Mouse (Mus musculus) forebrain, embryonic 14.5 days (tissue): ENCODE measurements around the gene Ybx2. TPM values are rescaled to one million over a fixed set of nuclear protein-coding genes. Genes with fewer than 3 reads are reported as not detected.
A peak's percentile ranks its signal among the peaks of the same experiment; 100 is the strongest.

Source experiments
- ATAC-seq: fragments of 200-750 bp; cut with Nextera tagmentation; 2 replicates; pipeline ENCODE4 v1.8.0; 2017; ENCODE audit warnings: mild to moderate bottlenecking, moderate library complexity
- DNase-seq: peaks from one replicate; pipeline ENCODE4 v3.0.0-alpha.2; 2015; ENCODE audit warnings: low spot score
- H3K27ac ChIP-seq: fragments of 300-500 bp; sonication (generic); 2 replicates; pipeline ENCODE4 v1.5.1; 2014; ENCODE audit warnings: low read depth, mild to moderate bottlenecking, control low read depth, low read length, moderate library complexity
- H3K27me3 ChIP-seq: fragments of 300-500 bp; sonication (generic); replicated peaks from 2 replicates; pipeline ENCODE4 v1.6.1; 2014; ENCODE audit warnings: low read length, control low read depth, mixed read lengths; ENCODE audit not compliant: control insufficient read depth, insufficient read depth
- H3K36me3 ChIP-seq: fragments of 300-500 bp; sonication (generic); 2 replicates; pipeline ENCODE4 v1.6.1; 2014; ENCODE audit warnings: low read length, control low read depth; ENCODE audit not compliant: control insufficient read depth, insufficient read depth
- H3K4me1 ChIP-seq: fragments of 300-500 bp; sonication (generic); 2 replicates; pipeline ENCODE4 v1.6.1; 2014; ENCODE audit warnings: antibody characterized with exemption, low read length, control low read depth; ENCODE audit not compliant: control insufficient read depth, insufficient read depth
- H3K4me2 ChIP-seq: fragments of 300-500 bp; sonication (generic); 2 replicates; pipeline ENCODE4 v1.6.1; 2014; ENCODE audit warnings: mild to moderate bottlenecking, control low read depth, low read length
- H3K4me3 ChIP-seq: fragments of 300-500 bp; sonication (generic); 2 replicates; pipeline ENCODE4 v1.5.1; 2014; ENCODE audit warnings: low read depth, low read length, control low read depth
- H3K9ac ChIP-seq: fragments of 300-500 bp; sonication (generic); 2 replicates; pipeline ENCODE4 v1.6.1; 2014; ENCODE audit warnings: mild to moderate bottlenecking, low read length, control low read depth, moderate library complexity
- H3K9me3 ChIP-seq: fragments of 300-500 bp; sonication (generic); replicated peaks from 2 replicates; pipeline ENCODE4 v1.6.1; 2016; ENCODE audit warnings: low read length, control low read depth, mixed read lengths; ENCODE audit not compliant: control insufficient read depth
- WGBS: fragments of 180-500 bp; shearing (Covaris S2); extraction: QIAGEN DNeasy Blood & Tissue Kit; methylation state at CpG from one replicate; pipeline ENCODE4 v1.1.7; 2014; 5-methylcytosine and 5-hydroxymethylcytosine counted together
- polyA plus RNA-seq: library from polyadenylated mRNA; unstranded; fragments of >200 nt; fragmentation: Nextera tagmentation; extraction: Ambion mirVana; gene quantifications from 2 replicates; pipeline ENCODE4 v1.2.1, GENCODE M21; 2014

Gene Ybx2
- 3.9 and 4.0 TPM in 2 replicates for polyA plus RNA-seq

DNA sequence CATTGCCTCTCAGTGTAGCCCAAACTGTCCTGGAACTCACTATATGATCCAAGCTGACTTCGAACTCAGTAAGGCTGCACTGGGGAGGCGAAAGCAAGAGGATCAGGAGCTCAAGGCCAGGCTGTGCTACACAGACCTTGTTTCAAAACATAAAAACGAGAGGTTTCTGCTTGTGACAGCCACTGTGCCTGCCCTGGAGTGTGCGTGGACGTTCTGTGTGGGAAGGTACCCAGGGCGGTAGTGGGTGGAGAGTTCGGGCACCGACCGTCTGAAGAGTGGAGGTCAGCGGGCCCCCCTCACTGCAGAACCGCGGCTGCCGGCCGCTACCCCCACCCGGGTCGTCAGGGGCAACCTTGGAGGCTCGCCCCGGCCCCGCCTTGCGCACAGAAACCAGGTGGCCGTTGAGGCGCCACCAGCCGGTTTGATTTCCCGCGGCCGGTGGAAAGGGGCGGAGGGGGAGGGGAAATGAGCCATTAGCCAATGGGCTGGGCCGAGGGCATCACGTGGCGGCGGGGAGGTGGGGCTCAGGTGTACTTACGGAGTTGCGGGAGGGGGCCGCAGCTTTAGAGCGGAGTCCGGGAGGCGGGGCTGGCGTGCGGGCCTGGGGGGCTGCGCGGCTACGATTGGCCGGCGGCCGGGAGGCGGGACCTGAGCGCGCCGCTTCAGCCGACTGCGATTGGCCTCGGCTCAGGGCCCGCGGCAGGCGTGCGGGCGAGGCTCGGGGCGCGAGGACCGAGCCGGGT, at the start of gene Ybx2:
TSS of gene Ybx2 (plus strand) at position 660 of the 743 bp plus-strand sequence.
- Histone ChIP-seq H3K9ac (peak within 1 kb of the TSS; percentile 67), H3K27ac (no peak within 1 kb of the TSS), H3K9me3 (no peaks in the 10 kb centered on the region), H3K27me3 (peaks cover 9% of the 10 kb centered on the region; the same call in 1 of the 2 replicates), H3K36me3 (no peaks in the 10 kb centered on the region), H3K4me2 (peak within 1 kb of the TSS; percentile 99), H3K4me3 (peak within 1 kb of the TSS; percentile 53), H3K4me1 (peaks cover 5% of the 10 kb centered on the region; the same call in 1 of the 2 replicates)
- WGBS = 1% methylated on average over 58 of the region's 62 CpGs
- DNase-seq (peak; percentile 96), ATAC-seq (peak; percentile 92)

DNA sequence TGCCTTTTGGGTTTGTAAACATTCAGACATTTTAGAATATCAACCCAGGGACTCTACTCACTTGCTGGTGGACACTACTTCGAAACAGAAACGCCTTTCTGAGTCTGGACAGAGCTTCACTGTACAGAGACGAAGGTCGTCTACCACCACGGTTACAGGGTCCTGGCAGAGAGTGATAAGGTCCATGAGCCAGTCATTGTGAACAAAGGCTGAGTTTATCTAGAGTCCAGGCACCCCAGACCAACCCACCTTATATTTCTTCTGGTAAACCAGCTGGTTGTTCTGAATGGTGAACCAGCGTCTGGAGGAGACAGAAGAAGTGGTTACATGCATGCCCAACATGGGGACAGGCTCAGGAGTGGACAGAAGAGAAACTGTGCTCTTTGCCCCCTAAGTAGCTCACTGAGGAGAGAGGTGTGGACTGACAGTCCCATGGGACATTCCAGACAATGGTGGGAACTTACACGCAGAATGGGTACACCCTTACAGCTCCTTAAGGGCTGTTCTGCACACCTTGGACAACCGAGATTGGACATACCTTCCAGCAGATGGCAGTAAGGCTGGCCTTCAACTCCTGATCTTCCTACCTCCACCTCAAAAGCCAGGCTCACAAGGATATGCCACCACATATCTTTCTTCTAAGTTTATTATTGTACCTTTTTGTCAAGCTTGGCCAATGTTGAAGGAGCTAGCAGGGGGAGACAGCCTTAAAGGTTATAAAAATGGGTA, 48.5 kb upstream of the Ybx2 start:
- no peak overlapping the region for H3K4me3 ChIP-seq

DNA sequence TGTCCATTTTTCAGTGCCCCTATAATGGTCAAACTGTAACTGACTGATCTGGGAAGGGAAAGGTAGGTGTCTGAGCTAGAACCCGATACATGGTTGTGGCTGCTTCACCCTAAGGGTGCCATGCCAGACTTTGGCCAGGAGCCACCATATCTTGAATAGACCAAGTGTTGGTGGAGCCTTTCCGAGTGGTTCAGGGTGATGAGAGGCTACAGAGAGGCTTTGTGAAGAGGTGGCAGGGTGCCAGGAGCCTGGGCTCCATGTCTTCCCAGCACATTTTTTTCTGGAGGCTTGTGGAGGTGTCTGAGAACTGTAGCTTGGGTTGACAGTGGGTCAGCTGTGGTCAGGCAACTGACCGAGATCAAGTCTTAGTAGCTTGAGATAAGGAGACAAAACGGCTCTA, 44.1 kb upstream of the Ybx2 start:
- H3K36me3 ChIP-seq = no peaks in the 10 kb centered on the region
- peak; percentile 24 for DNase-seq
- no peak for ATAC-seq
- WGBS = 68% methylated on average over 4 of the region's 4 CpGs
- no peaks in the 10 kb centered on the region for H3K9me3 ChIP-seq
- no peak overlapping the region for H3K9ac ChIP-seq
- no peaks in the 10 kb centered on the region for H3K4me1 ChIP-seq
- H3K27me3 ChIP-seq = no peaks in the 10 kb centered on the region
- no peak overlapping the region for H3K4me2 ChIP-seq
- H3K4me3 ChIP-seq = no peak overlapping the region
- H3K27ac ChIP-seq = no peak overlapping the region

More for the DNA sequence above, 48.5 kb upstream of the Ybx2 start:
- DNase-seq = no peak
- Histone ChIP-seq H3K9me3 (no peaks in the 10 kb centered on the region), H3K27me3 (no peaks in the 10 kb centered on the region), H3K9ac (no peak overlapping the region), H3K36me3 (no peaks in the 10 kb centered on the region), H3K4me2 (no peak overlapping the region), H3K4me1 (no peaks in the 10 kb centered on the region), H3K27ac (no peak overlapping the region)
- no peak for ATAC-seq
- WGBS = 73% methylated on average over 8 of the region's 8 CpGs

DNA sequence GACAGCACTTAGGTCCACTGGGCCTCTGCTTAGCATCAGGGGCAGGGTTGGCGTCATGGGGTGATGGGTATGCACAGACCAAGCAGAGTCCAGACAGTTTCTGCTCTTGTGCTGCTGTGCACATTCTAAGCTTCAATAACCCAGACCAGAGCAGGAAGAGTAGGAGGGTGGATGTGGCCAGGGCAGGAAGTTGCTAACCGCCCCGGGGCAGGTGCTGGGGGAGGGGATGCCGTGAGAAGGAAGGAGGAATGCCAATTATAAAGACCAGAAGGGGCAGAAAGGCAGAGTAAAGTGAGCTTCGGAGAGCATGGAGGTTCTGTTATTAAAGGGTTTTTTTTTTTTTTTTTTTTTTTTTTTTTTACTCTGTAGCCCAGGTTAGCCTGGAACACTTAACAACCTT, 40.9 kb upstream of the Ybx2 start:
- 90% methylated on average over 5 of the region's 5 CpGs for WGBS
- no peak overlapping the region for H3K27ac ChIP-seq
- no peak overlapping the region for H3K9ac ChIP-seq
- H3K27me3 ChIP-seq = no peaks in the 10 kb centered on the region
- H3K9me3 ChIP-seq = no peaks in the 10 kb centered on the region
- DNase-seq = no peak
- no peaks in the 10 kb centered on the region for H3K36me3 ChIP-seq
- H3K4me3 ChIP-seq = no peak overlapping the region
- H3K4me2 ChIP-seq = no peak overlapping the region
- ATAC-seq = no peak
- peaks cover 7% of the 10 kb centered on the region; the same call in 1 of the 2 replicates for H3K4me1 ChIP-seq

DNA sequence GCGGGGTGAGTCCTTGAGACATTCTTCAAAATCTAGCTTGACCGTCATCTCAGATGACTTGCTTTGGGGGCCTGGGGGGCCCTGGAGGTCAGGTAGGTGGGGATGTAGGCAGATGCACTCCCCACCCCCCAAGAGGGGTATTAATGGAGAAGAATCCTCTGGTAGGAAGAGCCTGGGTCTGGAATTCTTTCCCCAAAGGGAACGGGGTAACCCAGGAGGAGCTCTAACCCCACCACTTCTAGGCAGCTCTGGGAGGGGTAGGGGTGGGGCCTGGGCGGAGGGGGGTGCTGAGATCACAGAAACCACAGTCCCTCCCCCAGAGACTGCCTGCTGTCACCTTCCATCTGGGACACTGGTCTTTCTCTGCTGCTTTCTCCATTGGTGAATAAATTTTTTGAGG, 40.3 kb upstream of the Ybx2 start, which contains the start of gene Acap1:
TSS of gene Acap1 (minus strand) at position 249 of the 400 bp plus-strand sequence.
- Histone ChIP-seq H3K9ac (no peak within 1 kb of the TSS), H3K27ac (no peak within 1 kb of the TSS), H3K4me3 (no peak within 1 kb of the TSS), H3K4me2 (no peak within 1 kb of the TSS), H3K27me3 (no peaks in the 10 kb centered on the region), H3K9me3 (no peaks in the 10 kb centered on the region), H3K4me1 (peaks cover 10% of the 10 kb centered on the region; the same call in 1 of the 2 replicates), H3K36me3 (no peaks in the 10 kb centered on the region)
- DNase-seq (no peak), ATAC-seq (no peak)
- WGBS = 72% methylated on average over 4 of the region's 4 CpGs

DNA sequence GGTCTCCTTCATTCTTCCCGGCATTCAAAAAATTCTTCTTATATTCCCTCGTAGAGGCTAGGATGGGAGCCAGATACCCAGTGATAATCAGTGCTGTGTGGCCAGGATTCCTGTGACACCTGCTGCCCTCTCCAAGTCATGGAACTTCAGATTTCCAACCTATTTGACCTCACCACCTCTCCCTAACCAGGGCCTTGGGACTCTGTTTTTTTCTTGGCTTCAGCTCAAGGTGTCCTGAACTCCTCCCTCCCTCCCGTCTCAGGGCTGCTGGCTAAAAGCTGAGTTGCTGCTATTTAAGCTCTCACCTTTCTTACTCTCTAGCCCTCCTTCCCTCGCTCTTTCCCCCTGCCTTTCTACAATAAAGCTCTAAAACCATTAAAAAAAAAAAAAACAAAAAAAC, 35.7 kb upstream of the Ybx2 start:
- Histone ChIP-seq H3K27me3 (no peaks in the 10 kb centered on the region), H3K9ac (peak overlapping the region; percentile 91), H3K4me1 (peaks cover 18% of the 10 kb centered on the region), H3K4me3 (peak overlapping the region; percentile 87), H3K36me3 (peaks cover 14% of the 10 kb centered on the region), H3K4me2 (peak overlapping the region; percentile 87), H3K9me3 (no peaks in the 10 kb centered on the region), H3K27ac (no peak overlapping the region)
- 20% methylated on average over 4 of the region's 4 CpGs for WGBS
- ATAC-seq (no peak), DNase-seq (peak; percentile 34)

DNA sequence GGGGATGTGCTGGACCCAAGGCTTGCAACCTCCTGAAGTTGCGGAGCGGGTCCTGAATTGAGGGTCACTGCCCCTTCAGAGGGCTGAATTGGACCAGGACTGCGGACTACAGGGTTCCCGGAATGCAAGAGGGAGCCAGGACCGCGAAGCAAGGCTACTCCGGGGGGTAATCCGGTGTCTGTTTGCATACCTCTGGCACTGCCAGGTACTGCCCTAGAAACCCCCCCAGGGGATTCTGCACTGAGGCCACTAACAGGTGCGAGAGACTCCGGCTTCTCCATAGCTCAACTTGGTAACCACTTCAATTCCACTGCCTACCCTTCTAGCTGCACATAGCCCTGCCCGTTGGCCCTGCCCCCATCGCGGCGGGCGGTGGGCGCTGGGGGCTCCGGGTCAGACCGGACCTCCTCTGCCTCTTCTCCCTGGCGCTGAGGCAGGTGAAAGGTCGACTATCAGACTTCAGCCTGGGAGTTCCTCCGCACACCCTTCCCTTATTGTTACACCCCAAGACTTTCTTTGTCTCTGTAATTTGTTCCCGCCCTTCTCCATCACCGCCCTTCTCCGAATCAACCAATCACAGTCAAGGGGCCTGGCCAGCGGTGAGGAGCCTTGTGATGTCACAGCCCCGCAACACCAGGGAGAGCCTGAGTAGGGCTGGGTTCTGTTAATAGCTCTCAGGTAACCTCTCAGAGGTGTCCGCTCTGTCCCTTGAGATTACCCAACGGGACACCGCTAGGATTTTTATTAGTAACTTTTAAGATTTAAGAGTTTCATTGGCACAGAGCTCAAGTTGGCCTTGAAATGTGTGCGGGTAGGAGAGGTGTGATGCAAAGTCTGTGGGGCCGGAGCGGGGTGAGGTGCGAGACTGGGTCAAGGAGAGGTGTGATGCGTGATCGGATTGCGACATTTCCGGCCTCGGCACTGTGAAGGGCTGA, 34.9 kb upstream of the Ybx2 start, which contains the start of the genes 2810408A11Rik and Neurl4:
TSS of gene 2810408A11Rik (minus strand) at position 517 of the 935 bp plus-strand sequence.
TSS of gene Neurl4 (plus strand) at position 602 of the 935 bp plus-strand sequence.
- H3K27ac ChIP-seq = peak within 1 kb of the TSS; percentile 92

DNA sequence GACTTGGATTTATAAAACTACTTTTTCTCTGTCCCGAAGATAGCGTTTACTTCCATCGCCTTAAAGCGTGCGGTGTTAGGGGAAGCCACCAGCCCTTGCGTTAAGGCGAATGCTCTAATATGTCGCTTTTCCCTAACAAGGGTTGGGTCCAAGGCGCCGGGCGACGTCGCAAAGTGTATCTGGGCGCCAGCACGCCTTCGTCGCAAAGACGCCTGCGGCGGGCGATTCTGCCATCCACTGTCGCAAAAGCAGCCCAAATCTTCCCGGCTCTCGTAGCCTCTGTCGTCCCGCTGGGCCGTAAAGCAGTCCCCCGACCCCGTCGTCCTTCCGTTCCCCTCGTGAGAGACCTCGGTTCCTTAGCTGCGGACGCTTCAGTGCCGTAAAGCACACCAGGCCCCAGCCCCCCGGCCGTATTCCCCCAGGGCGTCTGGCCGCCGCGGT, 34.2 kb upstream of the Ybx2 start:
- peaks cover 18% of the 10 kb centered on the region for H3K4me1 ChIP-seq
- peak overlapping the region; percentile 87 for H3K4me2 ChIP-seq
- peak; percentile 80 for ATAC-seq
- H3K9ac ChIP-seq = peak overlapping the region; percentile 91
- H3K4me3 ChIP-seq = peak overlapping the region; percentile 87
- no peaks in the 10 kb centered on the region for H3K9me3 ChIP-seq
- no peaks in the 10 kb centered on the region for H3K27me3 ChIP-seq
- peaks cover 30% of the 10 kb centered on the region for H3K36me3 ChIP-seq
- peak; percentile 99 for DNase-seq
- peak overlapping the region; percentile 92 for H3K27ac ChIP-seq
- under 1% methylated on average over 42 of the region's 42 CpGs for whole genome bisulfite sequencing

More for the DNA sequence above, 34.9 kb upstream of the Ybx2 start, which contains the start of the genes 2810408A11Rik and Neurl4:
- Histone ChIP-seq H3K9me3 (no peaks in the 10 kb centered on the region), H3K4me3 (peak within 1 kb of the TSS; percentile 87), H3K36me3 (peaks cover 23% of the 10 kb centered on the region), H3K27me3 (no peaks in the 10 kb centered on the region), H3K9ac (peak within 1 kb of the TSS; percentile 91), H3K4me2 (peak within 1 kb of the TSS; percentile 87), H3K4me1 (peaks cover 18% of the 10 kb centered on the region)
- peak; percentile 95 for ATAC-seq
- WGBS = under 1% methylated on average over 38 of the region's 38 CpGs
- DNase-seq = peak; percentile 98
